Mouse (Mus musculus) embryo, embryonic 10 days (tissue): ENCODE measurements around the gene Pex14.
A peak's percentile ranks its signal among the peaks of the same experiment; 100 is the strongest.

ENCODE experiments used
- DNase-seq: peaks from one replicate; pipeline ENCODE4 v3.0.0-alpha.2; 2015; ENCODE audit warnings: low spot score

Gene Pex14

DNA sequence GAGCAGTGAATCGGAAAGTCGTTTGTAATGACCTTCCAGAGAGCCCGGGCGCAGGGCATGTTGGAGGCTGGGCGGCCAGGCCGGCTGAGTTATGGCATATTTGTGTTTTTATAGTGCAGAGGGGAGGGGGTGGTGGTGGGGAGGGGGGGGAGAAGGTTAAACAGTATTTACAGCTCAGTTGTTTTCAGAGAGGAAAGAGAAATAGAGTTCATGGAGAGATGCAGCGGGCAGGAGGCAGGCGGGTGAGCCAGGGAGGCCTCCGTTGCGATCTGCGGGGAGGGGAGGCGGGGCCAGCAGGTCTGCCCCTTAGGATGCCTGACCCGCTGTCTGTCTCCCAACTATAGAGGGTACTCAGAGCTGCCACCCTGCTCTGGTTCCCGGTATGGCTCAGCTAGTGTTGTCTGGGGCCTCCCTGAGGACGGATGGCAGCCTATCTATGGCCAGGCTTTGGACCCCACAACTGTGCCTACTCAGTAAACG, 177.4 kb downstream of the Pex14 start:
- no peak for DNase-seq

DNA sequence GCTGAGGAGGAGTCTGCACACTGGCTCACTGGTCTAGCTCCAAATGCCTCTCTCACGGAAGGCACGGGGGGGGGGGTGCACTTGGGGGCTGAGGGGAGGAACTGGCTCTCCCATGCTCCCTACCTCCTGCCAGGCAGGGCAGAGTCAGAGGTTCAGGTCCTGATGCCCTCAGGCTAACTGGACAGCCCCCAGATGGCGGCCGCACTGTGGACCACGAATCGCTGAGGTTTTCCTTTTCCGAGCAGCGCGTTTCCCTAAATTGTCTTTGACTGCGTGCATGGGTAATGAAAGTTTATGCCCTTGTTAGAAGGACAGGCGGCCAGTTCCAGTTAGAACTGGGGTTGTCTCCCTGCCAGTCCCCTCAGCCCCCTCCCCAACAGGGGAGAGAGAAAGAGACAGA, 179.1 kb downstream of the Pex14 start:
- no peak for DNase-seq

DNA sequence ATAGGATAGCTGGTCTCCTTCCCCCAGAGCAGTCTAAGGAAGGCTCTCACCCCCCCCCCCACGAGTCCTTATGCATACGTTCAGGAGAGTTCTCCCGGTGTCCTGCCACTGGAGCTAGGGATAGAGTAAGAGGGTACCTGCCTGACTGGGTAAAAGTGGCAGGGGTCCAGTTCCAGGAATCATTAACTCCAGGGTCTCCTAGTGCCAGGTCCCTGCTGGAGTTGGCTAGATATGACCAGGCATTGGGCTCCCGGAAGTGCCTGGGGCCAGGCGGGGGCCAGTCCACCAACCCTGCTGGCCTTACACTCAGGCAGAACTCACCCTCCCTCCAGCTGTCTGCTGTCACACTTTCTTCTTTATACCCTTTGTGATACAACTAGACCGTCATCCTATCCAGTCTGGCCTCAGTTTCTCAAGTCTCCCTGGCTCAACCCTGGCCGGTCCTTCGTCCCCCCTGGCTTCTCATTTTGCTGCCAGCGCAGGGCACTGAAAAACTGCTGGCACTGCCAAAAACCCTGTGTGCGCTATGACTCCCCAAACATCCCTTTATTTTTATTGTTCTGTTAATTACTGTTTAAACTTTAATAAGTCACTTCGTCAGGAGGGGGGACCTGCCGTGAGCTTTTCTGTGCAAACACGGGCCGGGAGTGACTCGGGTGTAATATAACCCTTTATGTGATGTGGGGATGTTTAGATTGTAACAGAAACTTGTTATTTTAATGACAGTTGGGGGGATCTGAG, 180.8 kb downstream of the Pex14 start:
- DNase-seq = no peak

DNA sequence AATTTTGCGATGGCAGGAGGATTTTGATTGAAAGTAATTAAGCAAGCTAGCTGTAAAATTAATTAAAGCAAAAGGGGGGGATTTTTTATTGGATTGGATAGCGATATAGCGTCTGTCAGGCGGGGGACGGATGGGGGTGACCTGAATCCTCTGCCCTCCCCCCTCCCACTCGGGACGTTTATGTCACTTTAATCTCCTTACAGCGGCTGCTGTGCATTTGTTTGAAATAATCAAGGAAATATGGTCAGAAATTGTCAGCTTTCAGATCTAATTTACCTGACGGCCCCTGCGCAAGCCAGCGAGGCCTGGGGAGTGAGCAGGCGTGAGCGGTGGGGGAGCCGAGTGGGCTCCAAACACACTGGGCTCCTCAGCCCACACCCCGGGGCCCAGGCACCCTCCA, 183.8 kb downstream of the Pex14 start:
- no peak for DNase-seq

DNA sequence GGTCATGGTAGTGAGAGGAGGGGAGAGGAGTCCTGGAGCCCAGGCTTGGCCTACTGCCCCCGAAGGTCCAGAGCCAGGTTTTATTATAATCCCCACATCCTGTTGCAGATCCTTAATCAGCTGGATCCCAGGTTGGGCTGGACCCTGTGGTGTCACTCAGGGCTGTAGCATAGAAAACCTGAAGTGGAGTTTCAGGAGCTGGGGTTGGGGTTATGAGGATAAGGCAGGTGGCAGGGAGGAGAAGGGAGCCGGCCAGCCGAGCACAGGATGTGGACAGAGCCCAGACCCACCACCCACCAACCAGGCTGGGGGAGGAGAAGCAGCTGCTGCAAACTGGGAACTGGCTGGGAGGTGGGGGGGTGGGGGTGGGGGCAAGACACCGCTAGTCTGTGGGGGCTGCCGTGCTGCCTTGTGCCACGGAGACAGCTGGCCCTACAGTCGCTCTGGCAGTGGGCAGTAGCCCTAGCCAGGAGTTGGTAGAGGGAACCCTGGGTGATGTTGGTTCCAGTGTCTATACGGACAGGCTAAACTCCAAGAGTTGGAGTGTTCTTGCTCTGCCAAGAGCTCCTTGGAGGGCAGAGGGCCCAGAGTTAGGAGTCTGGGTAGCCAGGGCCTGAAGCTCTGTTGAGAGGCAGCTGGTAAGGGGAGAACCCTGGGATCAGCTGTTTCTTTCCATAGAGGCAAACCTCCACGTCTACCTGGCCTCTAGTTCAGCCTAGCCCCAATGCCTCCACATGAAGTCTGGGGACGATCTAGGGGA, 184.6 kb downstream of the Pex14 start:
- DNase-seq = peak; percentile 86

DNA sequence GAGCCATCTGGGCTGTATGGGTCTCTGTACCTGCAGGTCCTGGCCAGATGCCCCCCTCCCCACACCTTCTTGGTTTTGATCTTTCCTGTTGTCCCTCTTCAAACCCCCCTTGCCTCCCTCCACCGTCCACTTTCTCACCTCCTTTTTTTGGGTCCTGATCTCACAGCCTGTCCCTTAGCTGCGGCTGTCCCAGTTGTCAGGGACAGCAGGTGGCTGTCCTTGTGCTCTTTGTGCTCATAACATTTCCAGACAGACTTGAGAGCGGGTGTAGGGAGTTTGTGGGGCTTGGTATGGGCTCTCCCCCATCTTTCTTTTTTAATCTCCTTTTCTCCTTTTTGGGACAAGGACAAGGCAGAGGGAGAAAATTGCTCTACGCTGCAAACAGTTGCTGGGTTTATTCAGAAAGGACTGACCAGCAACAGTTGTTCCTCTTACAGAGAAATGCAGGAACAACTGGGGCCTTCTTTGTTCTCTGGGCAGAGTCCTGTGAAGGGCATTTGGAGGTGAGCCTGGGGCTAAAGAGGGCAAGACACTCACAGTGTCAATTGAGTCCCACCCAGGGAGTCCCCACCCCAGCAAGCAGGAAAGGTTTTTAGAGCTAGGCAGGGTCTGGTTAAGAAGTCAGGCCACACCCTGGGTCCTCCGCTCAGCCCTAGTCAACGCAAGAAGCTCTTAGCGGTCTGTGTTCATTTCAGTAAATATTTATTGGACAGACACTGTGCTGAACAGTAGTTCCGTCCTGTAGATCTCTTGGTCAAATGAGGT, 186.7 kb downstream of the Pex14 start:
- DNase-seq = no peak

DNA sequence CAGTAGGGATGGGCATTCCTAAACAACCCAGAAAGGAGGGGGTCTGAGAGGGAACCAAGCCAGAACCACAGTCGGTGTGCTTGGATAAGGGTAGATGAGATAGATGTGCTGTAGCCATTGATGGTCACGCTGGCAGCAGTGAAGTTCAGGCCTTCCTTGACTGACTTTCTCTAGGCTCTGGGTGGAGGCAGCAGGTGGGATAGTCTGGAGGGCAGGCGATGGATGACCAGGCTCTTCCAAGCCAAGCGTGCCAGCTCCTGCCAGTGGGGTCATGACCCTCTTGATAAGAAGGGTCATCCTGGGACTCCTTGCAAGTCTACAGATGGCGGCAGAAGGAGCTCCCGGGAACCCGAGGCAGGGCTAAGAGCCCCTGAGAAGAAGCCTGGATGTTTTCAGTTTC, 187.5 kb downstream of the Pex14 start:
- no peak for DNase-seq
